Mouse (Mus musculus): Measurements from ENCODE around the gene Gm28043. TPM values are rescaled to one million over a fixed set of nuclear protein-coding genes. Genes with fewer than 3 reads are reported as not detected.
A peak's percentile ranks its signal among the peaks of the same experiment; 100 is the strongest.

The Gm28043 gene
- total and polyA plus RNA-seq, 3 experiments = 0.39 to 1.1 (median 1.0) TPM

GRCm38 (mm10) chr17:29702938-29703710, 88.4 kb downstream of the Gm28043 start:
- no peaks in the 10 kb centered on the region for H3K4me1 ChIP-seq (ENCODE audit: control insufficient read depth, insufficient read depth, low read length)
- TF ChIP-seq POLR2A (IDR thresholded peaks at IDR 0.05; ENCODE audit: insufficient read depth, low read depth, low read length) (no peak), EP300 (IDR thresholded peaks at IDR 0.05; ENCODE audit: insufficient read depth, low read depth, low read length) (no peak), CTCF (IDR thresholded peaks at IDR 0.05) (no peak)
- DNase-seq = no peak
- no peak overlapping the region for H3K4me3 ChIP-seq
- no peaks in the 10 kb centered on the region for H3K36me3 ChIP-seq (ENCODE audit: control insufficient read depth, insufficient read depth, low read length)
- H3K9ac ChIP-seq (ENCODE audit: low read depth, low read length) = no peak overlapping the region
- H3K27me3 ChIP-seq (ENCODE audit: control insufficient read depth, insufficient read depth, low read length) = no peaks in the 10 kb centered on the region
- intact Hi-C loops (cut with DNase I) = no loop called here
- WGBS = 74% methylated on average over 4 of the region's 4 CpGs
- no peaks in the 10 kb centered on the region for H3K79me2 ChIP-seq (replicated peaks; ENCODE audit: control insufficient read depth, insufficient read depth, low read length)
- no peak overlapping the region for H3K27ac ChIP-seq

DNA sequence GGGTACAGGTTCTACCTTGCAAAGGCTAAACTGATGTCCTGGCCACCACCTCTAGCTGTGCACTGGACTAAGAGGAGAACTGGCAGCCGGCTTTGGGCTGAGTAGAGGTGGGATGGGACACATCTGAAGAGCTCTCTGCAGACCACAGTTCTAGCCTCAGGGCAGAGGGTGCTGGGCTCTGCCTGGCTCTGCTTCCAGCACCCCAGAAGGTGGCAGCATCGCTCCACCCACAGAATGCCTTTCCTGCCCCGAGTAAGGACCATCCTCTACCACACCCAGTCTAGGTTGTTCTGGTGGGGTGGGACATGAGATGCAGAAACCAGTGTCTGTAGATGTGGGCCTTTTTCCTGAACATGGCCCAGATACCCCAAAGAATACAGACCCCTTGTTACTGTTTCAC, 90.1 kb downstream of the Gm28043 start:
- Histone ChIP-seq H3K27me3 (ENCODE audit: control insufficient read depth, insufficient read depth, low read length) (no peaks in the 10 kb centered on the region), H3K27ac (no peak overlapping the region), H3K79me2 (replicated peaks; ENCODE audit: control insufficient read depth, insufficient read depth, low read length) (no peaks in the 10 kb centered on the region), H3K4me3 (no peak overlapping the region), H3K36me3 (ENCODE audit: control insufficient read depth, insufficient read depth, low read length) (no peaks in the 10 kb centered on the region), H3K9ac (ENCODE audit: low read depth, low read length) (no peak overlapping the region), H3K4me1 (ENCODE audit: control insufficient read depth, insufficient read depth, low read length) (no peaks in the 10 kb centered on the region)
- DNase-seq = peak; percentile 34 to 56
- TF ChIP-seq EP300 (IDR thresholded peaks at IDR 0.05; ENCODE audit: insufficient read depth, low read depth, low read length) = peak; percentile 72; the same call in 1 of the 2 replicates
- peak; percentile 82 for TF ChIP-seq CTCF (IDR thresholded peaks at IDR 0.05)
- TF ChIP-seq POLR2A (IDR thresholded peaks at IDR 0.05; ENCODE audit: insufficient read depth, low read depth, low read length) = no peak
- intact Hi-C loops (cut with DNase I) = loop anchor here (1.0 kb wide), 1 partner anchor 179 kb away; no protein-coding TSS in a partner anchor
- WGBS = 44% methylated on average over 3 of the region's 3 CpGs

DNA sequence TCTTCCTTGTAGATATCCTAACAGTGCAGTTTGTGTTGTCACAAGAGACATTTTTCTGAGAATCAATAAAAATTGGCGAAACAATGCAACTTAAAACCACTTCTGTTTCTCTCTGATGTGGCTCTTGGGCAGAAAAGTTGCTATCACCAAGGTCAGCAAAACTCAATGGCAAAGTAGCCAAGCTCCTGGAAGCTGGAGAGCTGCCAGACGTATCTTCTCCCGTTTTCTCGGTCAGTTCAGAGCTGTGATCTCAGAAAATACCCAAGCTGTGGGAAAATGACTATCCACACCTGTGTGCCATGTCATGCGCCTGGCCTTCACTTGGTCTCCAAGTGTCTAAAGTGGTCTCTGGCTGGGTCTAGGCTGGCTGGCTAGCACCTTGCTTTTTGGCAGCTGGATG, 91.2 kb downstream of the Gm28043 start:
- intact Hi-C loops (cut with DNase I) = loop anchor here (1.0 kb wide), 1 partner anchor 177 kb away; no protein-coding TSS in a partner anchor
- Histone ChIP-seq H3K27me3 (ENCODE audit: control insufficient read depth, insufficient read depth, low read length) (no peaks in the 10 kb centered on the region), H3K27ac (no peak overlapping the region), H3K4me3 (no peak overlapping the region), H3K4me1 (ENCODE audit: control insufficient read depth, insufficient read depth, low read length) (no peaks in the 10 kb centered on the region), H3K36me3 (ENCODE audit: control insufficient read depth, insufficient read depth, low read length) (no peaks in the 10 kb centered on the region), H3K9ac (ENCODE audit: low read depth, low read length) (no peak overlapping the region), H3K79me2 (replicated peaks; ENCODE audit: control insufficient read depth, insufficient read depth, low read length) (no peaks in the 10 kb centered on the region)
- DNase-seq = no peak
- WGBS = 64% methylated on average over 5 of the region's 5 CpGs
- TF ChIP-seq POLR2A (IDR thresholded peaks at IDR 0.05; ENCODE audit: insufficient read depth, low read depth, low read length) (no peak), CTCF (IDR thresholded peaks at IDR 0.05) (no peak), EP300 (IDR thresholded peaks at IDR 0.05; ENCODE audit: insufficient read depth, low read depth, low read length) (no peak)

GRCm38 (mm10) chr17:29706981-29707545, 92.4 kb downstream of the Gm28043 start:
- DNase-seq = no peak
- Histone ChIP-seq H3K36me3 (ENCODE audit: control insufficient read depth, insufficient read depth, low read length) (no peaks in the 10 kb centered on the region), H3K4me3 (no peak overlapping the region), H3K27me3 (ENCODE audit: control insufficient read depth, insufficient read depth, low read length) (no peaks in the 10 kb centered on the region), H3K27ac (no peak overlapping the region), H3K79me2 (replicated peaks; ENCODE audit: control insufficient read depth, insufficient read depth, low read length) (no peaks in the 10 kb centered on the region), H3K9ac (ENCODE audit: low read depth, low read length) (no peak overlapping the region), H3K4me1 (ENCODE audit: control insufficient read depth, insufficient read depth, low read length) (peaks cover 5% of the 10 kb centered on the region)
- no peak for TF ChIP-seq POLR2A (IDR thresholded peaks at IDR 0.05; ENCODE audit: insufficient read depth, low read depth, low read length)
- no peak for TF ChIP-seq EP300 (IDR thresholded peaks at IDR 0.05; ENCODE audit: insufficient read depth, low read depth, low read length)
- no peak for TF ChIP-seq CTCF (IDR thresholded peaks at IDR 0.05)
- 85% methylated on average over 5 of the region's 5 CpGs for WGBS
- intact Hi-C loops (cut with DNase I) = no loop called here

DNA sequence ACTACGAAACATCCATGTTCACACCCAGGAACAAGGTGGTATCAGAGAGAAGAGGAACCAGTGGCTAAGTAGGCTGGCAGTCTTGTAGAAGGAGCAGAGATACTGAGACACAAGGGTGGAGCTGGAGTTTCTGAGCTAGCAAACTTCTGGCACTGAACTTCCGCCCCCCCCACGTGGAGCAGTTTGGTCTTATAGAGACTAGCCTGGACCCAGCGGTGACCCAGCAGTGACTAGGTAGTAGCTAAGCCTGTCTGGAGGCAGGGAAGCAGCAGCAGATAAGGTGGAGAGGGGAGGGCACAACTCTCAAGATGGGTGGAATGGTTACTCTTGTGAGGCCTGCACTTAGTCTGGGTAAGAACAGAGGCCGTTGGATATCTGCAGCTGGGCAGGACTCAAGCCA, 94.1 kb downstream of the Gm28043 start:
- H3K79me2 ChIP-seq (replicated peaks; ENCODE audit: control insufficient read depth, insufficient read depth, low read length) = no peaks in the 10 kb centered on the region
- WGBS = 73% methylated on average over 5 of the region's 5 CpGs
- no peak overlapping the region for H3K9ac ChIP-seq (ENCODE audit: low read depth, low read length)
- H3K36me3 ChIP-seq (ENCODE audit: control insufficient read depth, insufficient read depth, low read length) = no peaks in the 10 kb centered on the region
- no peak overlapping the region for H3K4me3 ChIP-seq
- H3K27ac ChIP-seq = no peak overlapping the region
- TF ChIP-seq EP300 (IDR thresholded peaks at IDR 0.05; ENCODE audit: insufficient read depth, low read depth, low read length) = no peak
- H3K27me3 ChIP-seq (ENCODE audit: control insufficient read depth, insufficient read depth, low read length) = no peaks in the 10 kb centered on the region
- no peak for DNase-seq
- H3K4me1 ChIP-seq (ENCODE audit: control insufficient read depth, insufficient read depth, low read length) = peaks cover 5% of the 10 kb centered on the region
- intact Hi-C loops (cut with DNase I) = no loop called here

DNA sequence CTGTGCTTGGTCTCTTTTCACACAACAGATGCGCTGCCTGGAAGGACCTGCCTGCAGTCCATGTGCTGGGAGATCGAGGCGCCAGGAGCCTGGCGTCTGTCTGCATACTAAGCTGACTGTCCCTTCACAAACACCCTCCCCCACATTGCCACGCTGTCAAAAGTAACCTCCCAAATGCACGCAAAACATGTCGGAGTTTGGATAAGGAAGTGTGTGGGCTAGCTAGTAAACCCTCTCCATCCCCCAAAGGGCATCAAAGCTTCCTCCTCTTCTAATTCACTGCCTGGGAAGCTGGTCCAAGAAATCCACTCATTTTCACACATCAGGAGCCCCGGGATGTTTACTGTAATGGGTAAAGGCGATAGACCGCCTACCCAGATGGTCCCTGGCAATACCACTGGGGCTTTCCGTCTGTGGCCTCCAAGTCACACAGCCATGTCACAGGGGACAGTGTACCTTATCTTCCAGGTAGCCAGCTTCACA, 95.9 kb downstream of the Gm28043 start:
- 59% methylated on average over 11 of the region's 11 CpGs for WGBS
- no peaks in the 10 kb centered on the region for H3K27me3 ChIP-seq (ENCODE audit: control insufficient read depth, insufficient read depth, low read length)
- H3K79me2 ChIP-seq (replicated peaks; ENCODE audit: control insufficient read depth, insufficient read depth, low read length) = no peaks in the 10 kb centered on the region
- H3K27ac ChIP-seq = no peak overlapping the region
- no peak for DNase-seq
- TF ChIP-seq POLR2A (IDR thresholded peaks at IDR 0.05; ENCODE audit: insufficient read depth, low read depth, low read length) = no peak
- TF ChIP-seq EP300 (IDR thresholded peaks at IDR 0.05; ENCODE audit: insufficient read depth, low read depth, low read length) = no peak
- TF ChIP-seq CTCF (IDR thresholded peaks at IDR 0.05) = no peak
- intact Hi-C loops (cut with DNase I) = no loop called here
- no peaks in the 10 kb centered on the region for H3K36me3 ChIP-seq (ENCODE audit: control insufficient read depth, insufficient read depth, low read length)
- no peak overlapping the region for H3K9ac ChIP-seq (ENCODE audit: low read depth, low read length)
- no peak overlapping the region for H3K4me3 ChIP-seq
- peaks cover 5% of the 10 kb centered on the region for H3K4me1 ChIP-seq (ENCODE audit: control insufficient read depth, insufficient read depth, low read length)
